Mouse (Mus musculus) heart, postnatal 0 days (tissue): ENCODE measurements at regions not wholly inside any gene's neighbourhood (a gene's known extent, or its start where the extent isn't known, plus 50 kb on each side); places are given as distances from the start of the nearest gene placed in this dataset.

Experiments used
- CTCF ChIP-seq: IDR thresholded peaks from 2 replicates; pipeline ENCODE4 v1.5.1; 2016; ENCODE audit warnings: antibody characterized with exemption, control low read depth, low read depth
- EP300 ChIP-seq: IDR thresholded peaks from 2 replicates; pipeline ENCODE4 v1.6.1; 2016; ENCODE audit warnings: antibody characterized with exemption, low read depth

DNA sequence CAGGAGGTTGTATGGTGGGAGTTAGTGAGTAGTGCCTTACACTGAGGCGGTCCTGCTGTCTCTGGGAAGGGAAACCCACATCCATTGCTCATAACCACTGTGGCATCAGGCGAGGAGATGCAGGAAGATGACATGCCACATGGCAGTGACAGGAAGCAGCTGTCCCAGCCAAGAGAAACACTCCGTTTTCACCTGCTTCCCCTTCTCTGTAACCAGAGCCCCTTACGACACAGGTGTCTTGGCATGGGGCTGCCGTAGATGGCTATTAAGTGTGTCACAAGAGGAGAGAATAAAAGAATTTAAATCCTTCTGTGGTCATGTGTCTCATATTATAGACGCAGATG lies 81.5 kb upstream of the Gm5148 start:
- TF ChIP-seq CTCF = no peak
- TF ChIP-seq EP300 = no peak
